In genomic region chr10:19850544-19850997, GRCm38 (mm10) we compare ENCODE assay signal across 8 mouse cellular contexts. TPM values are rescaled to one million over a fixed set of nuclear protein-coding genes. Genes with fewer than 3 reads are reported as not detected.
A peak's percentile ranks its signal among the peaks of the same experiment; 100 is the strongest.
DNase-seq lines count a peak whose midpoint lies in the region; ATAC-seq and TF ChIP-seq lines count a peak whose summit lies in the region.

No protein-coding gene starts in this region.

- ATAC-seq in forebrain, embryonic 12.5 days (ENCODE audit: low FRiP score): peak; percentile 66
- peak; percentile 63 for ATAC-seq in intestine, embryonic 16.5 days
- ATAC-seq in megakaryocyte progenitor cell, adult 5-6 weeks (replicated peaks; ENCODE audit: poor library complexity): peak; percentile 59
- ATAC-seq in monocyte, adult 5-6 weeks (replicated peaks; ENCODE audit: insufficient number of reproducible peaks, low FRiP score, low TSS enrichment, poor library complexity, severe bottlenecking): no peak; the same call in 1 of the 2 replicates

- intact Hi-C loops in left cerebral cortex, postnatal 4 days (cut with DNase I): no loop called here
- intact Hi-C loops in left cerebral cortex, postnatal 36 days (cut with DNase I): no loop called here

- under 1% methylated on average over 36 of the region's 36 CpGs for WGBS in bone marrow, adult 2 months
- WGBS in forebrain, embryonic 12.5 days: under 1% methylated on average over 36 of the region's 36 CpGs
- under 1% methylated on average over 36 of the region's 36 CpGs for WGBS in intestine, embryonic 16.5 days

- H3K4me3 ChIP-seq in bone marrow, adult 2 months (replicated peaks; ENCODE audit: control insufficient read depth, low read depth, low read length): peak overlapping the region; percentile 5
- peak overlapping the region; percentile 61 for H3K4me3 ChIP-seq in forebrain, embryonic 12.5 days (replicated peaks)
- H3K4me3 ChIP-seq in intestine, embryonic 16.5 days (ENCODE audit: low read length): peak overlapping the region; percentile 61

- peak; percentile 19 for DNase-seq in left cerebral cortex, postnatal 4 days
- DNase-seq in left cerebral cortex, postnatal 36 days (ENCODE audit: low spot score in 2 of 2): no peak
- DNase-seq in thymus, postnatal 14 days: peak; percentile 38

- TF ChIP-seq CTCF in bone marrow, adult 2 months (IDR thresholded peaks at IDR 0.05; ENCODE audit: control insufficient read depth, insufficient read depth, low read length): no peak

- peak overlapping the region; percentile 66 for H3K9ac ChIP-seq in forebrain, embryonic 12.5 days
- H3K9ac ChIP-seq in intestine, embryonic 16.5 days (ENCODE audit: low read depth, low read length): peak overlapping the region; percentile 62

- H3K9me3 ChIP-seq in forebrain, embryonic 12.5 days: no peaks in the 10 kb centered on the region
- no peaks in the 10 kb centered on the region for H3K9me3 ChIP-seq in intestine, embryonic 16.5 days (ENCODE audit: control insufficient read depth, low read length)

- no peaks in the 10 kb centered on the region; the same call in none of the 2 replicates for H3K4me1 ChIP-seq in bone marrow, adult 2 months (ENCODE audit: control insufficient read depth, insufficient read depth, low read length)
- peaks cover 29% of the 10 kb centered on the region for H3K4me1 ChIP-seq in forebrain, embryonic 12.5 days
- H3K4me1 ChIP-seq in intestine, embryonic 16.5 days (ENCODE audit: control insufficient read depth, insufficient read depth, low read length): peaks cover 26% of the 10 kb centered on the region

- H3K36me3 ChIP-seq in forebrain, embryonic 12.5 days (replicated peaks): no peaks in the 10 kb centered on the region
- no peaks in the 10 kb centered on the region for H3K36me3 ChIP-seq in intestine, embryonic 16.5 days (ENCODE audit: control insufficient read depth, insufficient read depth, low read length)

- peaks cover 70% of the 10 kb centered on the region for H3K27me3 ChIP-seq in forebrain, embryonic 12.5 days
- H3K27me3 ChIP-seq in intestine, embryonic 16.5 days (replicated peaks; ENCODE audit: control insufficient read depth, insufficient read depth, low read length): peaks cover 41% of the 10 kb centered on the region

- no peak overlapping the region; the same call in 1 of the 2 replicates for H3K27ac ChIP-seq in bone marrow, adult 2 months (ENCODE audit: control insufficient read depth, insufficient read depth, low read depth, low read length, poor library complexity)
- H3K27ac ChIP-seq in forebrain, embryonic 12.5 days: no peak overlapping the region
- H3K27ac ChIP-seq in intestine, embryonic 16.5 days (ENCODE audit: low read length): no peak overlapping the region

- peak overlapping the region; percentile 99 for H3K4me2 ChIP-seq in forebrain, embryonic 12.5 days
- H3K4me2 ChIP-seq in intestine, embryonic 16.5 days (ENCODE audit: low read depth, low read length): peak overlapping the region; percentile 100

- no peak for TF ChIP-seq POLR2A in bone marrow, adult 2 months (IDR thresholded peaks at IDR 0.05; ENCODE audit: borderline replicate concordance, control insufficient read depth, low read depth, low read length)

RNA-seq across cellular contexts. Expression of gene Slc35d3, which starts 0.7 kb away (rescaled TPM):
- 1 to 10 TPM; 1.3 to 1.5 TPM for total RNA-seq in left cerebral cortex, postnatal 4 days (2021)
- 1 to 10 TPM; 1.5 to 3.6 TPM for total RNA-seq in left cerebral cortex, postnatal 36 days (2021)
- polyA plus RNA-seq in bone marrow, adult 2 months (2011; ENCODE audit: insufficient read depth, insufficient read length, low replicate concordance, missing spikeins): 8.6 and 10.7 TPM in 2 replicates
- polyA plus RNA-seq in forebrain, embryonic 12.5 days (2016; fragmentation: Nextera tagmentation; extraction: Ambion mirVana): 0.28 and 0.43 TPM in 2 replicates
- 0.36 and 0.49 TPM in 2 replicates for polyA plus RNA-seq in intestine, embryonic 16.5 days (2015; fragmentation: Nextera tagmentation; extraction: Ambion mirVana)
- 0.22 and 1.1 TPM in 2 replicates for total RNA-seq in megakaryocyte progenitor cell, adult 5-6 weeks (2015)
- 0.68 TPM in 1 of 2 replicates, not detected in the other for total RNA-seq in megakaryocyte progenitor cell, adult 5-6 weeks (2017)
- total RNA-seq in monocyte, adult 5-6 weeks (2017): 0.87 TPM in 1 of 3 replicates, not detected in the others

RNA-seq across cellular contexts. Expression of gene Pex7, which starts 56.9 kb away (rescaled TPM):
- total RNA-seq in left cerebral cortex, postnatal 4 days (2021): 10 to 100 TPM; 19.4 to 20.7 TPM
- total RNA-seq in left cerebral cortex, postnatal 36 days (2021): 10 to 100 TPM; 25.6 to 28.3 TPM
- polyA plus RNA-seq in bone marrow, adult 2 months (2011; ENCODE audit: insufficient read depth, insufficient read length, low replicate concordance, missing spikeins): 8.6 and 19.1 TPM in 2 replicates
- polyA plus RNA-seq in forebrain, embryonic 12.5 days (2016; fragmentation: Nextera tagmentation; extraction: Ambion mirVana): 25.4 and 26.0 TPM in 2 replicates
- 51.4 and 57.0 TPM in 2 replicates for polyA plus RNA-seq in intestine, embryonic 16.5 days (2015; fragmentation: Nextera tagmentation; extraction: Ambion mirVana)
- total RNA-seq in megakaryocyte progenitor cell, adult 5-6 weeks (2015): 44.3 and 56.4 TPM in 2 replicates
- total RNA-seq in megakaryocyte progenitor cell, adult 5-6 weeks (2017): 24.8 and 29.7 TPM in 2 replicates
- 19.8 to 34.3 TPM (median 20.9 TPM) in 3 replicates for total RNA-seq in monocyte, adult 5-6 weeks (2017)

Comparison
In these comparisons a context has a peak if more than half of its experiments do, and no peak if none do; other contexts are left out.
1. DNase-seq: peak in left cerebral cortex, postnatal 4 days (single experiment) and thymus, postnatal 14 days (single experiment); none in left cerebral cortex, postnatal 36 days (0 of 2).
2. H3K4me3 ChIP-seq: peak in every context shown above with its lines; median percentile 61 in forebrain, embryonic 12.5 days; 61 in intestine, embryonic 16.5 days; 5 in bone marrow, adult 2 months.